In the genomic region with DNA sequence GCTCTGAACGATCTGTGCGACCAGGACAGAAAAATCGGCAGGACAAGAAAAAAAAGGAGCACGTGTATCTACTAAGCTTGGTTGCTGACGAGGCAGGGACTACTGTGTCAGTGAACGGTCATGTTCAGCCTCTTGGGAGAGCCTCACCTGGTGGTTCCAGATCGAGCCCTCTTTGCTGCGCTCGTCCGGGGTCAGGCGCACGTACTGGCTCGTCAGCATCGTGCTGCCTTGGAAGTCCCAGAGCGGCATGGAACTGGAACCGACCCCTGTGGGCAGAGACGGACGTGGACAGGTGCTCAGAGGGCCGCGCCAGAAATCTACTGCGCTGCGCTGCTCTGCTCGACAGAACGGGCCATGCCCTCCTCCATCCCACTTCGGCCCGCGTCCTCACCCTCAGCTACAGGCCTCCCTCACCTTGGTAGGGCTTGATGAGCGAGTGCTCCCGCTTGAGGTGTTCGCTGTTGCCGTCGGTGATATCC, we compare ENCODE assay signal across 9 mouse cellular contexts. TPM values are rescaled to one million over a fixed set of nuclear protein-coding genes. Genes with fewer than 3 reads are reported as not detected.
DNase-seq lines count a peak whose midpoint lies in the region; ATAC-seq and TF ChIP-seq lines count a peak whose summit lies in the region.
"Had no signal": no experiment of that assay in that cellular context is flagged by ENCODE, and none has a peak within 500 bp of the region (broad histone marks: within the 10 kb centered on the region; RNA-seq: fewer than 3 reads in every experiment).

No protein-coding gene starts in this region.

- DNase-seq in embryo, embryonic 11.5 days (ENCODE audit: low read depth, low spot score): peak; percentile 8
- no peak for DNase-seq in embryo, embryonic 9.5 days (ENCODE audit: extremely low spot score)
- DNase-seq in spleen, adult 12 weeks (ENCODE audit: low spot score): peak; percentile 17
- DNase-seq in spleen, postnatal 10 days (ENCODE audit: low spot score in 2 of 2): no peak
- no peak for DNase-seq in forebrain, postnatal 0 days
- no peak for DNase-seq in embryo, embryonic 11 days

- TF ChIP-seq POLR2A in small intestine, adult 2 months (IDR thresholded peaks at IDR 0.05; ENCODE audit: low read depth, low read length): no peak

- H3K4me1 ChIP-seq in forebrain, postnatal 0 days (ENCODE audit: insufficient read depth): peaks cover 19% of the 10 kb centered on the region
- peaks cover 46% of the 10 kb centered on the region for H3K4me1 ChIP-seq in liver, embryonic 12.5 days
- H3K4me1 ChIP-seq in small intestine, adult 2 months (ENCODE audit: control insufficient read depth, insufficient read depth, insufficient read length, low read length): peaks cover 11% of the 10 kb centered on the region

- peak overlapping the region; percentile 99 for H3K4me3 ChIP-seq in forebrain, postnatal 0 days (ENCODE audit: low read depth, low read length)
- H3K4me3 ChIP-seq in liver, embryonic 12.5 days: peak overlapping the region; percentile 89
- H3K4me3 ChIP-seq in small intestine, adult 2 months (ENCODE audit: low read depth, low read length): peak overlapping the region; percentile 79

- TF ChIP-seq CTCF in forebrain, postnatal 0 days (IDR thresholded peaks at IDR 0.05; ENCODE audit: low read depth): no peak
- no peak for TF ChIP-seq CTCF in small intestine, adult 2 months (IDR thresholded peaks at IDR 0.05; ENCODE audit: extremely low read depth, insufficient read length, insufficient replicate concordance, low read depth, low read length)

- WGBS in forebrain, postnatal 0 days: 1% methylated on average over 32 of the region's 32 CpGs
- under 1% methylated on average over 32 of the region's 32 CpGs for WGBS in liver, embryonic 12.5 days (ENCODE audit: insufficient replicate concordance)
- WGBS in small intestine, adult 2 months: under 1% methylated on average over 32 of the region's 32 CpGs

- H3K4me2 ChIP-seq in forebrain, postnatal 0 days (ENCODE audit: low read depth): peak overlapping the region; percentile 87
- peak overlapping the region; percentile 86 for H3K4me2 ChIP-seq in liver, embryonic 12.5 days

- H3K36me3 ChIP-seq in forebrain, postnatal 0 days (ENCODE audit: insufficient read depth): peaks cover 25% of the 10 kb centered on the region
- H3K36me3 ChIP-seq in liver, embryonic 12.5 days: peaks cover 46% of the 10 kb centered on the region
- peaks cover 26% of the 10 kb centered on the region for H3K36me3 ChIP-seq in small intestine, adult 2 months (ENCODE audit: control insufficient read depth, insufficient read depth, low read length)

- H3K27me3 ChIP-seq in forebrain, postnatal 0 days (ENCODE audit: insufficient read depth, low read length): peaks cover 5% of the 10 kb centered on the region; the same call in 1 of the 2 replicates
- H3K27me3 ChIP-seq in liver, embryonic 12.5 days (replicated peaks): no peaks in the 10 kb centered on the region
- no peaks in the 10 kb centered on the region for H3K27me3 ChIP-seq in small intestine, adult 2 months (ENCODE audit: control insufficient read depth, insufficient read depth, low read length)

- peak overlapping the region; percentile 90 for H3K27ac ChIP-seq in forebrain, postnatal 0 days (ENCODE audit: low read depth, low read length)
- peak overlapping the region; percentile 96 for H3K27ac ChIP-seq in liver, embryonic 12.5 days
- H3K27ac ChIP-seq in small intestine, adult 2 months (ENCODE audit: insufficient read depth, low read depth, low read length): peak overlapping the region; percentile 93

- no peaks in the 10 kb centered on the region for H3K9me3 ChIP-seq in forebrain, postnatal 0 days (ENCODE audit: low read length)
- H3K9me3 ChIP-seq in liver, embryonic 12.5 days (replicated peaks): no peaks in the 10 kb centered on the region

- ATAC-seq in forebrain, postnatal 0 days: peak; percentile 18
- ATAC-seq in liver, embryonic 12.5 days: peak; percentile 44

- H3K9ac ChIP-seq in forebrain, postnatal 0 days: peak overlapping the region; percentile 85
- H3K9ac ChIP-seq in liver, embryonic 12.5 days: peak overlapping the region; percentile 92

RNA-seq across cellular contexts. Expression of gene Lman2, which starts 0.6 kb away (rescaled TPM):
- 55.2 and 62.6 TPM in 2 replicates for total RNA-seq in forebrain, postnatal 0 days (2014; rRNA removed)
- 32.8 TPM in 2 replicates for polyA plus RNA-seq in forebrain, postnatal 0 days (2015; fragmentation: Nextera tagmentation; extraction: Ambion mirVana)
- 85.4 and 87.9 TPM in 2 replicates for polyA plus RNA-seq in liver, embryonic 12.5 days (2016; fragmentation: Nextera tagmentation; extraction: Ambion mirVana)
- polyA plus RNA-seq in small intestine, adult 2 months (2012; rRNA removed): 63.0 and 107 TPM in 2 replicates

RNA-seq across cellular contexts. Expression of gene Rgs14, which starts 7.5 kb away (rescaled TPM):
- total RNA-seq in forebrain, postnatal 0 days (2014; rRNA removed): 4.0 and 4.4 TPM in 2 replicates
- polyA plus RNA-seq in forebrain, postnatal 0 days (2015; fragmentation: Nextera tagmentation; extraction: Ambion mirVana): 2.5 and 3.9 TPM in 2 replicates
- polyA plus RNA-seq in liver, embryonic 12.5 days (2016; fragmentation: Nextera tagmentation; extraction: Ambion mirVana): 1.9 and 2.5 TPM in 2 replicates
- polyA plus RNA-seq in small intestine, adult 2 months (2012; rRNA removed): 5.9 and 14.6 TPM in 2 replicates

RNA-seq across cellular contexts. Expression of gene Mxd3, which starts 32.4 kb away (rescaled TPM):
- total RNA-seq in forebrain, postnatal 0 days (2014; rRNA removed): 10.1 and 10.5 TPM in 2 replicates
- 7.3 and 9.4 TPM in 2 replicates for polyA plus RNA-seq in forebrain, postnatal 0 days (2015; fragmentation: Nextera tagmentation; extraction: Ambion mirVana)
- 18.5 and 19.7 TPM in 2 replicates for polyA plus RNA-seq in liver, embryonic 12.5 days (2016; fragmentation: Nextera tagmentation; extraction: Ambion mirVana)
- 5.1 and 8.5 TPM in 2 replicates for polyA plus RNA-seq in small intestine, adult 2 months (2012; rRNA removed)

RNA-seq across cellular contexts. Expression of gene Slc34a1, which starts 36.0 kb away (rescaled TPM):
- total RNA-seq in forebrain, postnatal 0 days (2014; rRNA removed): 0.95 TPM in 1 of 2 replicates, not detected in the other
- polyA plus RNA-seq in forebrain, postnatal 0 days (2015; fragmentation: Nextera tagmentation; extraction: Ambion mirVana): 0.29 TPM in 1 of 2 replicates, not detected in the other
- polyA plus RNA-seq in liver, embryonic 12.5 days (2016; fragmentation: Nextera tagmentation; extraction: Ambion mirVana): not detected in 2 replicates
- polyA plus RNA-seq in small intestine, adult 2 months (2012; rRNA removed): 0.05 and 0.60 TPM in 2 replicates
- total RNA-seq: hematopoietic stem cell, adult 5-6 weeks had no signal

RNA-seq across cellular contexts. Expression of gene Rab24, which starts 40.3 kb away (rescaled TPM):
- total RNA-seq in forebrain, postnatal 0 days (2014; rRNA removed): 67.3 and 77.4 TPM in 2 replicates
- polyA plus RNA-seq in forebrain, postnatal 0 days (2015; fragmentation: Nextera tagmentation; extraction: Ambion mirVana): 92.3 and 99.4 TPM in 2 replicates
- polyA plus RNA-seq in liver, embryonic 12.5 days (2016; fragmentation: Nextera tagmentation; extraction: Ambion mirVana): 57.6 and 64.1 TPM in 2 replicates
- 54.9 and 101 TPM in 2 replicates for polyA plus RNA-seq in small intestine, adult 2 months (2012; rRNA removed)

Comparison
In these comparisons a context has a peak if more than half of its experiments do, and no peak if none do; other contexts are left out.
1. DNase-seq: peak in embryo, embryonic 11.5 days (single experiment) and spleen, adult 12 weeks (single experiment); none in embryo, embryonic 9.5 days (single experiment), spleen, postnatal 10 days (0 of 2), forebrain, postnatal 0 days (single experiment) and embryo, embryonic 11 days (single experiment).
2. Peak in every context shown above with its lines, with median percentiles within 50 percentile points of each other: H3K27ac ChIP-seq and H3K4me3 ChIP-seq.